Mouse (Mus musculus): Measurements from ENCODE around the gene Tcam1. TPM values are rescaled to one million over a fixed set of nuclear protein-coding genes. Genes with fewer than 3 reads are reported as not detected.

Tcam1 gene
- total RNA-seq, 2 experiments from 2014 or later: 0.11 to 0.20 TPM

DNA sequence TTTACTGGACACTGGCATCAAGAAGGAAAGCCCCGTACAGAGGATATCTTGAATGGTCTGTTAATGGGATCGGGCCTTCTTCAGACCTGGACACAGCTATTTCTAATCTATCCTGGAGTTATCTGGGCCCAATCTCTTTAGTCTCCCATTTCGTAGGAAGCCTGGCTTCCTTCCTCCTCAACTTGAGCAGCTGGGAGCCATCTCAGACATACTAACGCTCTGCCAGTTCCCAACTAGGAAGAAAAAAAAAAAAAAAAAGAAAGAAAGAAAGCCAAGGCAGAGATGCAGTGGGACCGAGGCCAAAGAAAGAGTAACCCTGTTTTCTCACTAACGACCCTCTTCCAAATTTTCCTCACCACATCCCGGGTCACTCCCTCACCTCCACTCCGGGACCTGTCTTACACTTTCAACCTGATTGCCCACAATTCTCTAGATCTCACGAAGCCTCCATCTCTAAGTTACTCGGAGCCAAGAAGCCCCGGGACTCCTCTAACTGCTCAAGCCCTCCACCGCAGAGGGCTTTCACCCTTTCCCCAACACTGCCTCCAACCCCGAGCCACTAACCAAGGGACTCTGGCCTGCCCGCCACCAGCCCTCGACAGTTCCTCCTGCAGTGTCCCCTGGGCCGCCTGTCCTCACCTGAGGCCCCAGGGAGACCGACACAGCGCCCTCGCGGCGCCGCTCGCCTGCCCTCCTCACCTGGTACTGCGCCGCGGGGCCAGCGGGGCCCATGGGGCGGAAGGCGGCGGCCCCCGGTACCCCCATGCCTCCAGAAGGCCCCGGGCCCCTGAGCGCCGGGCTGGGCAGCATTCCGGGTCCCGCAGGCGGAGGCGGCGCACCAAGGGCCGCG, 4.5 kb upstream of the Tcam1 start:
- DNase-seq (ENCODE audit: low spot score in 2 of 2): no peak
- intact Hi-C loops (cut with DNase I): loop anchor here (10.0 kb wide), 1 partner anchor 343 kb away; the partner anchor contains the start of gene Tex2

GRCm38 (mm10) chr11:106272644-106273310, 3.7 kb upstream of the Tcam1 start, which contains the start of gene Smarcd2:
Smarcd2 (minus strand) TSS chr11:106272972.
- intact Hi-C loops (cut with DNase I): loop anchor here (10.0 kb wide), 1 partner anchor 342 kb away; the partner anchor contains the start of gene Tex2
- peak; percentile 98 to 99 for DNase-seq (ENCODE audit: low spot score in 2 of 2)

GRCm38 (mm10) chr11:106273311-106273684, 3.2 kb upstream of the Tcam1 start:
- DNase-seq (ENCODE audit: low spot score in 2 of 2): no peak
- intact Hi-C loops (cut with DNase I): loop anchor here (10.0 kb wide), 1 partner anchor 342 kb away; the partner anchor contains the start of gene Tex2

DNA sequence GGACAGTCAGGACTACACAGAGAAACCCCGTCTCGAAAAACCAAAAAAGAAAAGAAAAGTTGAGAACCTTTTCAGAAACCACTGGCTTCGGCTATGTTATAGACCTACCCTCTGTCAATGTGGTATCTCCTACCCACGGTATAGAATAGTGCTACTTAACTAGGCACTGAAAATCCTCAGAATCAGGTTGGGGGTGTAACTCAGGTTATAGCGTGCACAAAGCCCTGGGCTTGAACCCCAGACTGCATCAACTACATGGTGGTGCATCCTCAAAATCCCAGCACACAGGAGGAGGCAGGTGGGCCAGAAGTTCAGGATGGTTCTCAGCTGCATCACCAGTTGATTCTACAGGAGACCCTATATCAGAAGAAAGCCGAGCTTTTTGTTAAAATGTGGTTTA, 2.7 kb upstream of the Tcam1 start:
- intact Hi-C loops (cut with DNase I): loop anchor here (10.0 kb wide), 1 partner anchor 341 kb away; the partner anchor contains the start of gene Tex2
- no peak for DNase-seq (ENCODE audit: low spot score in 2 of 2)

DNA sequence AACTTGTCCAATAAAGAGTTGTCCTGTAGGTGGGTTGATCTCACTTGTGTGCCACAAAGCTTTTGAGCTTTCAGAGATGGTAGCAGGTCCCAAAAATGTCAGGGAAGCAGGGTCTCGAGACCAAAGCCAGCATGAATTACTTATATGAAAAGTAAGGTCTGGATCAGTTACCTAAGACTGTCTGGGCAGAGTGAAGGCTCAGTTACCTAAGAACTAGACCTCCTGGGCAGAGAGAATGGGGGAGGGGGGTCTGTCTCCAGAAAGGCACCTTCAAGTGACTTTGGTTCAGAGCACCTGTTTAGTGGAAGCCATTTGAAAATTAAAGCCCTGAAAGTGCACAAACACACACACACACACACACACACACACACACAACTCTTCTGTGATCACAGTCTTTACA, 2.1 kb upstream of the Tcam1 start:
- intact Hi-C loops (cut with DNase I): loop anchor here (10.0 kb wide), 1 partner anchor 340 kb away; the partner anchor contains the start of gene Tex2
- DNase-seq (ENCODE audit: low spot score in 2 of 2): no peak

DNA sequence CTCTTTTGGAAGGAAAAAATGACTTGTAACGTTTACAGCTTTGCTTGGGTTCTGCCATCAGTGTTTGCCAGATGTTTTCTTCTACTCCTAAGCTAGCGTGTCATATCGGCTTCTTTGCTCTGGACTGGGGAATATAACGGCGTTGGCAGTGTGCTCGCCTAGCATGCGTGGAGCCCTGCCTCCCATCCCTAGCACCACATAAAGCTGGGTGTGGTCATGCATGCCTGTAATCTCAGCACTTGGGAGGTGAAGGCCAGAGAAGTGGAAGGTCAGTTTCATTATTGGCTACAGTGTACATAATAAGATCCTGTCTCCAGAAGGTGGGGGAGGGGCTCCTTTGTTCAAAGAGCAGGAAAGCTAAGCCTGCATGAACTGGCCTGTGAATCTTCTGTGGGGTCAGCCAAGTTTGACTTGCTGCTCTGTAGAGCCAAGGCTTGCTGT, 1.5 kb upstream of the Tcam1 start:
- intact Hi-C loops (cut with DNase I): loop anchor here (10.0 kb wide), 1 partner anchor 340 kb away; the partner anchor contains the start of gene Tex2

DNA sequence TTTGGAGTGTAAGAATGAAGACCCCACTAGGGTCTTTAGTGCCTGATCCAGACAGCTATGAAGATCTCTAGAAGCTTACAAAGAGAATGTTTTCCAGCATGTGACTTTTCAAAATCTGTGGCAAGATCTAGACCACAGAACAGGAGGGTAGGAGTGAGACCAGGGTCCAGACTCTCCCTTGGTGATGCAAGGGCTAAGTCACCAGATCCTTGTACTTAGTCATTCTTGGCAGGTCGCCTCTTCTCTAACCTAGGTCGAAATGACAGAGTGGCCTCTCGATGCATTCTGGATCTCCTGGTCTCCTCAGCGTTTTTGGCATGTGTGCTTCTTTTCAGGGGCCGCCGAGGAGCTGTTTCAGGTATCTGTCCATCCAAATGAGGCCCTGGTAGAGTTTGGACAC, 6.0 kb downstream of the Tcam1 start:
- intact Hi-C loops (cut with DNase I): no loop called here
- DNase-seq (ENCODE audit: low spot score in 2 of 2): no peak

More for the DNA sequence above, 1.5 kb upstream of the Tcam1 start:
- DNase-seq (ENCODE audit: low spot score in 2 of 2): no peak

DNA sequence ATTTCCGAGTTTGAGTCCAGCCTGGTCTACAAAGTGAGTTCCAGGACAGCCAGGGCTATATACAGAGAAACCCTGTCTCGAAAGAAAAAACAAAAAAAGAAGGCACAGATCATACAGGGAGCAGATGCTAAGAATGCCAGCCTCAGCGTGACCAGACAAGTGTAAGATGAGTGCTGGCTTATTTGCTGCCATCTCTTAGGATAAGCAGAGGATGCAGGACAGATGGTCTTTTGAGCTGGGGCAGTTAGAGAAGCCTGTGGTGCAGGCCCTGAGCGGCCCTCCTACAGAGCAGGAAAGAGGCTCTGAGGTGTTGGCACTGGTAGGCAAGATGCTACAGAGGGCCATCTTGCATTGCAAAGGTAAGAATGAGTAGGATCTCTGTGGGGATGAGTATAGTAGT, 6.9 kb downstream of the Tcam1 start:
- intact Hi-C loops (cut with DNase I): no loop called here
- no peak for DNase-seq (ENCODE audit: low spot score in 2 of 2)

- no peak for DNase-seq (ENCODE audit: low spot score in 2 of 2)
- intact Hi-C loops (cut with DNase I): no loop called here
Measured at GRCm38 (mm10) chr11:106284126-106284525, 7.7 kb downstream of the Tcam1 start.

- no peak for DNase-seq (ENCODE audit: low spot score in 2 of 2)
- intact Hi-C loops (cut with DNase I): no loop called here
Measured at GRCm38 (mm10) chr11:106286206-106286605, 9.7 kb downstream of the Tcam1 start.

- no peak for DNase-seq (ENCODE audit: low spot score in 2 of 2)
- intact Hi-C loops (cut with DNase I): no loop called here
Measured at GRCm38 (mm10) chr11:106286987-106287386, 10.5 kb downstream of the Tcam1 start.

DNA sequence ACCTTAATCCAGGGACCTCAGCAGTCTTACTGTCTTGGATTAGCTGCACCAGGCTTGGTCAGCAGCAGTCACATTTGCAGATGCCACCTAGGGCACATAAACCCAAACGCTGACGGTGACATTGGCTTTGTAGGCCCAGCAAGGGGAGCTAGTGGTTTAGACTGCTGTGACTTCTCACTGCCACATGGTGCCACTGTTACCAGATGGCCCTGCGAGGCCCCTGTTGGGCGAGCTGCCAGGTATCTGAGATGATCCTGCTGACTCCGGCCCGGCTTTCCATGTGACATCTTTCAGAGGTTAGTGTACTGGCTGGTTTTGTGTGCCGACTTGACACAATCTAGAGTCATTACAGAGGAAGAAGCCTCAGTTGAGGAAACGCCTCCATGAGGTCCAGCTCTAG, 12.9 kb downstream of the Tcam1 start:
- DNase-seq (ENCODE audit: low spot score in 2 of 2): no peak
- intact Hi-C loops (cut with DNase I): no loop called here

GRCm38 (mm10) chr11:106290376-106290775, 13.9 kb downstream of the Tcam1 start:
- DNase-seq (ENCODE audit: low spot score in 2 of 2): no peak
- intact Hi-C loops (cut with DNase I): no loop called here

DNA sequence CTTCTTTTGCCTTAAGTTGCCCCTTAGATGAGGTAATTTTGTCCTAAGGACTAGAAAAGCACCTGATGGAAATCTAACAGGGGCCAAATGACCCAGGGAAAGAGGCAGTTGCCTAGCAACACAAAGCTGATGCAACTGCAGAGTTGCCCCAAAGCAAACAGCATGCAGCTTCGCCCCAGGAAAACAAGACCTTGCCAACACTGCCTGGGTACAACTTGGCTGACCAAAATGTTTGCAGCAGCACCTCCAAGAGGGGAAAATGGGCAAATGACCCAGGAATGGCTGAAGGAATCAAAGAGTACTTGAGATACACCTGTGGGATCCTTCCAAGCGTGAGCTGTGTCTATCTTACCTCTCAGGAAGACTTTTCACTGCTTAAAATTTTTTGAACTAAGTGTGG, 15.4 kb downstream of the Tcam1 start:
- peak in 1 of 2 experiments; percentile 26 for DNase-seq (ENCODE audit: low spot score in 2 of 2)
- intact Hi-C loops (cut with DNase I): no loop called here

GRCm38 (mm10) chr11:106301765-106302164, 25.3 kb downstream of the Tcam1 start, which contains the start of gene Gh:
Gh (minus strand) TSS chr11:106301865.
- intact Hi-C loops (cut with DNase I): no loop called here
- no peak for DNase-seq (ENCODE audit: low spot score in 2 of 2)

DNA sequence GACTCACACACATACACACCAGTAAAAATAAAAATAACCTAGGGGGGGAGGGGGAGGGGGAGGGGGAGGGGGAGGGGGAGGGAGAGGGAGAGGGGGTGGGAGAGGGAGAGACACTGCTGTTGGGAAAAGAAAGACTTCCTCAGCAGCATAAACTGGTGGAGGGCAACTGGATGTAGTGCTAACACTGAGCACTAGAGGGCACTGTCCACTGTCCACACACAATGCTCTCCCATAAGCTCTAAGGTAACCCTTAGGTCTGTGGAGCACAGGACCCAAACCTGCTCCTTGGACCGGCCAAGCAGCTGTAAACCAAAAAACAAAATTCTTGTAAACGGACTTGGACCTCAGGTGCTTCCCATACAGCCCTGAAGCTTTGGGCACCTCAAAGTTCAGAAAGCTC, 26.2 kb downstream of the Tcam1 start:
- peak; percentile 31 to 47 for DNase-seq (ENCODE audit: low spot score in 2 of 2)

GRCm38 (mm10) chr11:106305348-106306064, 29.0 kb downstream of the Tcam1 start:
- intact Hi-C loops (cut with DNase I): no loop called here
- DNase-seq (ENCODE audit: low spot score in 2 of 2): no peak

More for the DNA sequence above, 26.2 kb downstream of the Tcam1 start:
- intact Hi-C loops (cut with DNase I): no loop called here

DNA sequence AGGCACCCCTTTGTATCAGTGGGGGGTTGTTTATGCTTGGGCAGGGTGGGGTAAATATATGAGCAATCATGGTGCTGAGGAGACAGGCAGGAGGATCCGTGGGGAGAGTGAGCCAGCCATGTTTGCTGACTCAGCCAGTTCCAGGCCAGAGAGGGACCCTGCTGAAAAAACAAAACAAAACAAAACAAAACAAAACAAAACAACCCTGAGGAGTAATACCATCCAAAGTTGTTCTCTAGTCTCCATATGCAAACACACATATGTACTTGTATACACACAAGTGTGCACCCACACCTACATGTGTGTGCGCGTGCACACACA, 29.6 kb downstream of the Tcam1 start:
- DNase-seq (ENCODE audit: low spot score in 2 of 2): no peak

GRCm38 (mm10) chr11:106306758-106307157, 30.3 kb downstream of the Tcam1 start:
- intact Hi-C loops (cut with DNase I): no loop called here
- DNase-seq (ENCODE audit: low spot score in 2 of 2): no peak

More for the DNA sequence above, 29.6 kb downstream of the Tcam1 start:
- intact Hi-C loops (cut with DNase I): no loop called here

DNA sequence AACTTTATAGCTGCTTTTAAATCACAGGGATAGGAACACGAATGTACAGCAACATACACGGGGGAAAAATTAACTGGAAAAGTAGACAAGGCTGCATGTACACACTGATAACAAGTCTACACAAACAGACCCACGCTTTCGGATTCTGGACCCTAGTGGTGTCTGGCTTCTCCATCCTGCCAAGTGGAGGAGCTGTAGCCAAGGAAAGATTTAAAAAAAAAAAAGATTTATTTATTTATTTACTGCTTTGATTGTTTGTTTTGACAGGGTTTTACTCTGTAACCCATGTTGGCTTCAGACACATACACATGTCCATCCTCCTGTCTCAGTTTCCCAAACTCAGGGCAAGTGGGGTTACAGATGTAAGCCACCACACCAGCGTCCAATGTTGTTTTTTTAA, 31.0 kb downstream of the Tcam1 start:
- DNase-seq (ENCODE audit: low spot score in 2 of 2): no peak
- intact Hi-C loops (cut with DNase I): no loop called here

Measured in left cerebral cortex, postnatal 14 days (tissue).